Mouse (Mus musculus) embryonic fibroblast, embryonic 13.5 days (primary cell): ENCODE data around the gene Gata3.

ENCODE experiments used
- CTCF ChIP-seq: IDR thresholded peaks from 2 replicates; pipeline ENCODE4 v1.5.1; 2011; ENCODE audit warnings: mild to moderate bottlenecking, control low read depth, low read length, moderate library complexity, borderline replicate concordance; ENCODE audit not compliant: insufficient read depth
- POLR2A ChIP-seq: IDR thresholded peaks from 2 replicates; pipeline ENCODE4 v1.6.1; 2011; ENCODE audit warnings: low read depth, mild to moderate bottlenecking, control low read depth, low read length, moderate library complexity

- TF ChIP-seq POLR2A: no peak
- TF ChIP-seq CTCF: no peak
These were observed 18.0 kb downstream of the Gata3 start for GRCm38 (mm10) chr2:9871798-9872197.
